Mouse (Mus musculus): ENCODE measurements around the gene Tsc22d2.

DNA sequence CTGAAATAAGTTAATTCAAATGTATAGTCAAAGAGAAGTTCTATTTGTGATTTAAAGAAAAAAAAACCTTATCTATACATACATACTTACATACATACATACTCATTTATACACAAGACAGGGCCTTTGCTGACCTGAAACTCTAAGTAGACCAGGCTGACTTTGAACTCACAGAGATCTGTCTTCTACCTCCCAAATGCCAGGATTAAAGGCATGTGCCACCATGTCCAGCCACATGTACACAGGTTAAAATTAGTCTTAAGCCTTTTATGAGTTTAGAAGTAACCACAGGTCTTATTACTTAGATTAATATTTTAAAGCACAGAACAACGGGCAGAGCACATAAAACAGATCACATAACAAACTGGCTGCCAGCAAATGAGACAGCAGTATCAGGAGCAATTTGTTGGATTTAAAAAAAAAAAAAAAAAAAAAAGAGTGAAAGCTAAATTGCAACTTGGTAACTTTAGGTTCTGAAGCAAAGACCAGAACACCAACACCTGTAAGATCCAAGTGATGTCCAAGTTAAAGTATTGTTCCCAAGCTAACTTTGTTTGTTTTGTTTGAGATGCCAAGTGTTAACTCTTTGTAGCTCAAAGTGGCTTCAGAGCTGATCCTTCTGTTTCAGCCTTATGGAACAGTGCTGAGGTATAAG is 101.6 kb downstream of the Tsc22d2 start:
- no peak for TF ChIP-seq CTCF (IDR thresholded peaks at IDR 0.05; ENCODE audit: control insufficient read depth, insufficient read depth, insufficient replicate concordance, low read depth, low read length)
- TF ChIP-seq POLR2A (IDR thresholded peaks at IDR 0.05; ENCODE audit: control insufficient read depth, low read depth, low read length): no peak

Data from testis, adult 2 months (tissue).